Mouse (Mus musculus) Patski (cell line): ENCODE data around the gene Cc2d1a. TPM values are rescaled to one million over a fixed set of nuclear protein-coding genes. Genes with fewer than 3 reads are reported as not detected.

Experiments
- ATAC-seq: fragments of 100-300 bp; one replicate; pipeline ENCODE4 v1.8.0; 2021
- CTCF ChIA-PET: fragments of 350-600 bp; sonication (Branson Sonifier 250); formaldehyde crosslinking; loops from one replicate; lab custom pipeline; 2022; ENCODE audit warnings: inconsistent platforms; lab: Charles Lee
- POLR2A ChIA-PET: fragments of 350-600 bp; sonication (Branson Sonifier 250); formaldehyde crosslinking; loops from one replicate; lab custom pipeline; 2022; ENCODE audit warnings: antibody characterized with exemption, inconsistent platforms; lab: Charles Lee
- DNase-seq: peaks from one replicate; pipeline ENCODE4 v3.0.0-alpha.2; 2011; ENCODE audit warnings: low read depth, low spot score
- H3K27me3 ChIP-seq: fragments of 371-371 bp; one replicate; pipeline ENCODE4 v1.5.1; 2021
- CTCF ChIP-seq: fragments of 100-300 bp; IDR thresholded peaks from one replicate; pipeline ENCODE4 v1.5.1; 2021
- in situ Hi-C: fragments of 300-500 bp; cut with MboI; formaldehyde crosslinking; loops from 3 replicates; pipeline ENCODE4 v1.11.1; 2018; ENCODE audit warnings: low pct_unique_long_range_greater_than_20kb, mixed read lengths
- polyA plus RNA-seq: library from polyadenylated mRNA; unstranded; gene quantifications from one replicate; pipeline ENCODE4 v1.2.3, GENCODE M21; 2021

Gene Cc2d1a
- polyA plus RNA-seq, 1 experiment from 2014 or later: 54.7 TPM

DNA sequence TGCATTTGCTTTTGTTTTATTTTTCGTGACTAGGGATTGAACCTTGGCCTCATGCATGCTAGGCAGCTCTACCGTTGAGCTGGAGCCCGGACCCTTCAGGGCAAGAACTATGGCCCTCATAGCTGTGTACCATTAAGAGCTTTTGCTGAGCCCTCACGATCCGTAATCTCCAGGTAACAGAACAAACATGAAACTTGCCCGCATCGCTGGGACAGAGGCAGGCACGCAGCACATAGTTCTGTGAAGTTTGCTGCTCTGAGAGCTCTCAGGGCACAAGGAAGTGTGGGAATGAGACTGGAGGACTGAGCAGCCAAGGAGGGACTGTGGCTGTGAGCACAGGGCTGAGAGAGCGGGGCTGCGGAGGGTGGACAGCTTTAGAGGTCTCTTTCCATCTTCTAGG, 40.9 kb upstream of the Cc2d1a start:
- ChIA-PET CTCF (interaction anchor here (1.0 to 4.6 kb wide), 4 partner anchors 13 to 149 kb away, joined by 3 to 64 read pairs (median 18); no protein-coding TSS in a partner anchor), POLR2A (interaction anchor here (0.7 kb wide), 1 partner anchor 93 kb away, joined by 4 read pairs; no protein-coding TSS in a partner anchor)
- no peak for TF ChIP-seq CTCF
- in situ Hi-C loops: loop anchor here (5.0 kb wide), 2 partner anchors 89 to 169 kb away; no protein-coding TSS in a partner anchor
- ATAC-seq: no peak
- H3K27me3 ChIP-seq: no peaks in the 10 kb centered on the region
- DNase-seq: no peak

- no peak for TF ChIP-seq CTCF
- ChIA-PET POLR2A (interaction anchor here (0.6 to 2.0 kb wide), 4 partner anchors 15 to 243 kb away, joined by 4 to 11 read pairs (median 6); partner anchors contain the start of gene Mri1), CTCF (interaction anchor here (0.9 to 4.6 kb wide), 16 partner anchors 9 to 473 kb away, joined by 3 to 64 read pairs (median 3); no protein-coding TSS in a partner anchor)
- ATAC-seq (no peak), DNase-seq (no peak)
- H3K27me3 ChIP-seq: no peaks in the 10 kb centered on the region
- in situ Hi-C loops: loop anchor here (5.0 kb wide), 2 partner anchors 90 to 170 kb away; no protein-coding TSS in a partner anchor
These were observed 39.5 kb upstream of the Cc2d1a start for GRCm38 (mm10) chr8:84187065-84187755.

GRCm38 (mm10) chr8:84186547-84186946, 38.8 kb upstream of the Cc2d1a start:
- DNase-seq (no peak), ATAC-seq (peak; percentile 28)

GRCm38 (mm10) chr8:84185117-84185516, 37.4 kb upstream of the Cc2d1a start, which contains the start of gene Nanos3:
Nanos3 (minus strand) TSS chr8:84185217.
- ChIA-PET POLR2A (interaction anchor here (0.6 to 1.7 kb wide), 2 partner anchors 37 kb away, joined by 4 to 5 read pairs; partner anchors contain the start of genes 4930432K21Rik and Cc2d1a), CTCF (interaction anchor here (4.1 to 4.6 kb wide), 2 partner anchors 17 to 25 kb away, joined by 18 to 64 read pairs; no protein-coding TSS in a partner anchor)
- no peaks in the 10 kb centered on the region for H3K27me3 ChIP-seq
- in situ Hi-C loops: loop anchor here (5.0 kb wide), 2 partner anchors 92 to 172 kb away; no protein-coding TSS in a partner anchor
- DNase-seq: no peak
- no peak for TF ChIP-seq CTCF
- no peak for ATAC-seq

More at GRCm38 (mm10) chr8:84186547-84186946, 38.8 kb upstream of the Cc2d1a start:
- POLR2A ChIA-PET: interaction anchor here (0.8 to 2.0 kb wide), 3 partner anchors 16 to 70 kb away, joined by 4 to 8 read pairs (median 4); partner anchors contain the start of gene Mri1
- no peak for TF ChIP-seq CTCF
- in situ Hi-C loops: loop anchor here (5.0 kb wide), 2 partner anchors 91 to 171 kb away; no protein-coding TSS in a partner anchor
- H3K27me3 ChIP-seq: no peaks in the 10 kb centered on the region
- CTCF ChIA-PET: interaction anchor here (0.9 to 4.6 kb wide), 14 partner anchors 9 to 474 kb away, joined by 3 to 64 read pairs (median 4); no protein-coding TSS in a partner anchor

GRCm38 (mm10) chr8:84184085-84185043, 36.6 kb upstream of the Cc2d1a start:
- ATAC-seq: no peak
- TF ChIP-seq CTCF: no peak
- in situ Hi-C loops: loop anchor here (5.0 kb wide), 2 partner anchors 93 to 173 kb away; no protein-coding TSS in a partner anchor
- CTCF ChIA-PET: interaction anchor here (1.0 to 4.6 kb wide), 3 partner anchors 18 to 26 kb away, joined by 3 to 64 read pairs (median 18); no protein-coding TSS in a partner anchor
- H3K27me3 ChIP-seq: no peaks in the 10 kb centered on the region
- POLR2A ChIA-PET: interaction anchor here (0.6 to 1.7 kb wide), 3 partner anchors 18 to 101 kb away, joined by 3 to 5 read pairs (median 3); no protein-coding TSS in a partner anchor
- DNase-seq: no peak

DNA sequence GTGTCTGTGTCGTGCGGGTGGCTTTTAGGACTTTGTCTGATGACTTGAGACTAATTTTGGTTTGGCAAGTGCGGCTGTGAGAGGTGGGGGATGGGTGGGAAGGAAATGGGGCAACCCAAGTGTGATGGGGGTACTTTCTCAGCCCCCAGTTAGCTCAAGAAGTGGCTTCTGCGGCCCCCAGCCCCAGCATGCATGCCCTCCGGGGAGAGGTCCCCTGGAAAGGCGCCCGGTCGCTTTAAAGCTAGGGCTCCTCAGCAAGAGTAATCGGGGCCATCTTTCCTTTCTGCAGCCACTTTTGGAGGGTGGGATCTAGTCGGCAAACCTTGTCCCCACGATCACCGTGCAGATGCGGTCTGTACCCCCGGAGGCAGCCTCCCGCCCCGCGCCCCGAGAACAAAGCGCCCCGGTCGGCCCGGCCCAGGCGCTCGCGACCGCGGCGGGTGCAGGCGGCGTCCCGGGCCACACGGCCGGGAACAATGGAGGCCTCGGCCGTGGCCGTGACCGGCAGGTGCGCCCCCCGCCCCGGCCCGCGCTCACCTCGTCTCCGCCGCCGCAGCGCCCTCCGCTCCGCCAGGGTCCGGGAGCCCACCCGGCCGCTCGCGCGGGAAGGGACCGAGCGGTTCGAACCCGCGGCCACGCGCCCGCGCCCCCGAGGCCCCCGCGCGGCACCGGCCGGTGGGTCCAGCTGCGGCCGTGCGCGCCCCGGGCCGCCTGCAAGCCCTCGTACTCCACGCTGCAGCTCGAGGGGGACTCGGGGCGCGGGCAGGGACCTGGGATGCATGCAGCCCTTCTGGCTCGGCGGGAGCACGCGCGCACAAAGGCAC, 35.7 kb upstream of the Cc2d1a start:
- ATAC-seq (no peak), DNase-seq (no peak)
- TF ChIP-seq CTCF: no peak
- no peaks in the 10 kb centered on the region for H3K27me3 ChIP-seq
- ChIA-PET CTCF (interaction anchor here (0.8 to 1.0 kb wide), 2 partner anchors 10 to 27 kb away, joined by 3 read pairs; no protein-coding TSS in a partner anchor), POLR2A (interaction anchor here (1.0 to 1.7 kb wide), 3 partner anchors 10 to 39 kb away, joined by 3 to 5 read pairs (median 3); no protein-coding TSS in a partner anchor)
- in situ Hi-C loops: no loop called here

GRCm38 (mm10) chr8:84182833-84183232, 35.1 kb upstream of the Cc2d1a start:
- CTCF ChIA-PET: interaction anchor here (0.5 to 1.3 kb wide), 3 partner anchors 9 to 144 kb away, joined by 3 read pairs; no protein-coding TSS in a partner anchor
- no peaks in the 10 kb centered on the region for H3K27me3 ChIP-seq
- ATAC-seq (no peak), DNase-seq (no peak)
- TF ChIP-seq CTCF: no peak
- in situ Hi-C loops: no loop called here
- POLR2A ChIA-PET: interaction anchor here (1.0 kb wide), 1 partner anchor 9 kb away, joined by 3 read pairs; no protein-coding TSS in a partner anchor

DNA sequence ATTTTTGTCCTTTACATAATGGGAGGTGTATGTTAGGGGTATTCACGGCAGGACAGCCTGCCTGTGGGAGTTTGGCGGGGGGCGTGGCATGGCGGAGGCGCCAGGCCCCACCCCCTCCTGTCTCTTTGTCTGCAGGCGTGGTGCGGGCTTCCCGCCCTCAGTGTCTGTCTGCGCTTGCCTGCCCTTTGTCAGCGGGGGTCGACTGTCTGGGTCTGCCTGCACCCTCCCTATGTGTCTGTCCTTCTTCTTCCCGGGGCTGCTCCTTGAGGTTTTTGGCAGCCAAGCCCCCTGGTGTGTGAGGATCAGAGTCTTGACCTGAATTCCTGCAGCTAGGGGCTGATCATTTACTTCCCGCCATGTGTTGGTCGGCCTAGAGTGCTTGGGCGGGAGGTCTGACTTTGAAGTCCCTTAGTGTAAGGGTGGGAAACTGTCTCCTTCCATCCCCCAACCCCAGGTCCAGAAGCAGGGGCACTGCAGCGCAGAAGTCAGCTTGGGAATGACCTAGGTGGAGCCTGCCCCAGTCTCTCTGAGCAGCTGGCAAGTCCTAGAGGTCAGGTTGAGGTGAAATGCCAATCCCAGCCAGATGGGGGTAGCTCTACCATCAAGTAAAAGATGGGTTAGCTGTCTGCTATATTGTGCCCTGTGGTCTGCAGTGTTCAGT, 32.9 kb upstream of the Cc2d1a start:
- TF ChIP-seq CTCF: no peak
- no peak for ATAC-seq
- no peak for DNase-seq
- ChIA-PET POLR2A (interaction anchor here (0.5 kb wide), 1 partner anchor 136 kb away, joined by 3 read pairs; no protein-coding TSS in a partner anchor), CTCF (interaction anchor here (1.2 kb wide), 1 partner anchor 141 kb away, joined by 3 read pairs; no protein-coding TSS in a partner anchor)
- no peaks in the 10 kb centered on the region for H3K27me3 ChIP-seq
- in situ Hi-C loops: no loop called here
